Mouse (Mus musculus): ENCODE data around the gene Ifrd2.

The Ifrd2 gene

DNA sequence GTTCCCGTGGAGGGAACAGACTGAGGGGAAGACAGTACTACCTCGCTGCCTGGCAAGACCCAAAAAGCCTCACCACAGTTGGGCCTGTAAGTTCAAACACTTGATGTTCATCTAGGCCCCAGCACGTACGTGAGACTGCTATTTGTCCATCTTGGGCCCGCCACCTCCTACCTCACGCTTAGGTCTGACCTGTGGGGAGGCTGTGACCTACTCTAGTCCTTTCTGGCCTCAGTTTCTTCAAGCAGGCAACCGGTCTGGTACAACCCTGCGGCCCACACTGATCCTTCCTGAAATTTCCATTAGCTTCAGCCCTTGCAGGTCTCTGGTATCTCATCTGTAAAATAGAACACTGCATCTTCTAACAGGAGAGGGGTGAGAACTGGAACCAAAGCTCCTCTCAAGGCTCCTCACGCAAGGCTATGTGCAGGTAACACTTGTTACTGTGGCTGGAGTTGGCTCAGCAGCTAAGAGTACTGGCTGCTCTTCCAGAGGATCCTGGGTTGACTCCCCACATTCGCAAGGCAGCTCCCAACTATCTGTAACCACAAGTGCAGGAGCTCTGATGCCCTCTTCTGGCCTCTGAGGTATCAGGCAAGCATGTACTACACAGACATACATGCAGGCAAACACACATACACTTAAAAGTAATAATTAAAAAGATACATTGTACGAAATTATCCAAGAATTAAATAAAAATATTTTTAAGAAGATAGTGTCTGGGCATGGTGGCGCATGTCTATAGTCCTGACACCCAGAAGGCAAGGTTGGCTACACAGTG lies 38.1 kb downstream of the Ifrd2 start:
- no peak for DNase-seq

DNA sequence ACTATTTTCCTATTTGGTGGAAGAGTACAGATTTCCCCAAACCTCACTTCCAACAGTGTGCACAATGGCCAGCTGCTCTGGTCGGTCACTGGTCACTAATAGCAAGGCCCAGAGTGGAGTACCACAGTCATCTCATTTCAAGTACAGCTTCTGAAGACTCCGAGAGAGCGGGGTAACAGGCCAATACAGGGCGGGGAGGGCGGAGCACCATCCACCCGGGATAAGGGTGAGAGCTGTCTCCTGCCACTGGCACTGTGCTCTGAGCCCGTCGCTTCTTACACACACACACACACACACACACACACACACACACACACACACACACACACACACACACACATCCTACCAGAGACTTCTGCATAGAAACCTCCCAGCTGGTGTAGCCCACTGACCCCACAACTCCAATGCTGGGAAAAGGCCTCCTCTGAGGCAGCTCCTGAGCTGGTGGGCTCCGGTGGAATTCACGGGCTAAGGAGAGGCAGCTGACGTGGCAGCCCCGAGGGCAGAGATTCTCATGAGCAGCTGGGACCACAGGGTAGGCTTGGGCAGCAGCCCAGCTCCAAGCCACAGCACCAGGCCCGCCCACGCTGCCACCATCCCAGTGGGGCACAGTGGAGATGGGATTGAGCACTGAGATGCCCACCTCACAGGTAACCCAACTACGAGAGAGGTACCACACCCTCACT lies 38.9 kb downstream of the Ifrd2 start:
- no peak for DNase-seq

DNA sequence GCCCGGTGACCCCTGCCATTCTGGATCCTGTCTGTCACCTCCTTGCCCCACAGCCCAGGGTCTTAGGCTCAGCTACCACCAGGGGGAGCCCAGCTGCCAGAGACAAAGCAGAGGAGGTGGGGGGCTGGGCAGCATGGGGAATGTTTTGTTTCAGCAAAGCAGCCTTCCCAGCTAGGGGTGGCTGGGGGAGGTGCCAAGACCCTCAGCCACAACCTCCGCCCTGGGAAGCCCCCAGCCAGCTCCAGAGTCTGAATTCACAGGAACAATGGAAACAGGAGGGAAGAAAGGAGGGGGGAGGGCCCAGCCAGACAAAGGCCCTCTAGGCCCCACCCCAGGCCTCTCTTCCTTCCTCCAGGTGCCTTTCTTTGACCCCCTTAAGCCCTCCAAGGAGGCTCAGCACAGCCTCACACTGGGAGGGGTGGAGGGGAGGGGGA lies 39.4 kb downstream of the Ifrd2 start:
- DNase-seq, result peak; percentile 86 to 96

DNA sequence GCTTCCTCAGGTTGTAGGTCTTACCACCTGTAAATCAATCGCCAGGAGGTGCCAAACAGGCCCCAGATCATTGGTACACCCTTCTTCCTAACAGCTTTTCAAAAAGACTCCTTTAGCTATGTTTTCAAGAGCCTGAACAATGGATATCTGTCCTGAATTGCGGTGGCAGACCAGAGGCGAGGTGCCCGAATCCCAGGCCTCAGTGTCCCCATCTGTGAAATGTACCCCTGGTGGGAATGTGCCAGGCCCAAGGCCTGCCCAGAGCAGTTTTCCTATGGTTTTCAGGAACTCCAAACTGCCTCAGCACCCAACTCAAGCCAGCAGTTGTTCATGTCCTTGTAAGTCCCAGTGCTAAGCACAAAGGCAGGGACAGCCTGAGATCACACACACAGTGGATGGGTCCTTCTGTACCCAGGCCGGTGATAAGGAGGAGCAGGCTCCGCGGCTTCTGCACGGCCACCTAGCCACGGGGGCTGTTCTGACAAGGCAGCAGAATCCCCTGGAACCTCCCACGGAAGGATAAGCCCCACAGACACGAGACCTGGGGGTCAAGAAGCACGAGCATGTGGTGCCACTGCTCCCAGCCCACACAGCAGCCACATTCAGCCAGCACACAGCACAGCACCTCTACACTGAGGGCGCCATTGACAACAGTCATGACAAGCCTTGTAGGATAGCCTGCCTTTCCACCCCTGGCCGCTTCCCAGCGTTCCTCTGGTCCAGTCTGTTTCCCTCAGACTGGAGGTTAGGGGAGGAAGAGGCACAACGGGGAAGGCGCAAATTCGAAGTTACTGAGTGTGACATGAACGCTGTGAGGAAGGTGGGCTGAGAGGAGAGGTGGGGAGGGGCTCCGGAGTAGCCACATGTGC lies 40.2 kb downstream of the Ifrd2 start:
- no peak for DNase-seq

DNA sequence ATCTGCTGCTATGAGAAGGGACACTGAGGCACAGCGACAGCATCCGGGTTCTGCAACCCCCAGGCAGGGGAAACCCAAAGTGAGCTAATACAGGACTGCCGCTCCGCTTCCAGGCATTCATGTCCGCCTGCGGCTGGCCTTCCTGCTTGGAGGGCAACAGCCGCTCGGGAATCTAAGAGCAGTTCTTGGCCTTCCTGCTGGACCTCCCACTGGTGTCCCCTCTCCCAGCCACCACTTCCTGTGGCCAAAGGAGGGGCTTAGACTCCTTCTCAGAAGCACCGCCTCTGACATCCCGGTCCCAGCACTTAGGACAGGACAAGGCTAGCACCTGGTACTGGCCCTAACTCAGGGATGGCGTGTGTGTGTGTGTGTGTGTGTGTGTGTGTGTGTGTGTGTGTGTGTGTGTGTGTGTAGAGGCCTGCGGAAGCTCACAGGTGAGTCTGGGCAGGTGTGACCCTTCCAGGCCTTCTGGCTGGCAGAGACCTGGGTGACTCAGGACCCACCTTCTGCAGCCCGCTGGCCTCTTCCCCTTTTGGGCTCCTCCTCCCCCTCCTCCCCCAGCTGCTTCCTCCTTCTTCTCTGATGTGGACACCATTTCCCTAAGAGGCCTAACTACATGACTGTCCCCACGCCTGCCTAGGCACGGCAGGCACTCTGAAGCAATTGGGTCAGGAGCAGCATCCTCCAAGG lies 41.4 kb downstream of the Ifrd2 start:
- DNase-seq, result peak; percentile 75 to 80

DNA sequence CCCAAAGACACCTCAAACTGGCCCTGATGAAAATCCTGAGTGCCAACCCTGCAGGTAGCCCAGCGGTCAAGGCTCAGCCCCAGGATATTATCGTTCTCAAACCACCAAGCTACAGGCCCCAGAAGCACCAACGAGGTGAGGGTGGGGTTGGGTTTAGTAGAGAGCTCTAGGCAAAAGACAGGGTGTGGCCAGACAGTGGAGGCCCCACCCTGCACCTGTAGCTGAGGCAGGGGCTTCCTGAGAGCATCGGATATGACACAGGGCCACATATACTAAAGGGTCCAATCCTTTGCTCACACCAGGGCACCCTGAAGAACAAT lies 41.9 kb downstream of the Ifrd2 start:
- DNase-seq, result no peak

DNA sequence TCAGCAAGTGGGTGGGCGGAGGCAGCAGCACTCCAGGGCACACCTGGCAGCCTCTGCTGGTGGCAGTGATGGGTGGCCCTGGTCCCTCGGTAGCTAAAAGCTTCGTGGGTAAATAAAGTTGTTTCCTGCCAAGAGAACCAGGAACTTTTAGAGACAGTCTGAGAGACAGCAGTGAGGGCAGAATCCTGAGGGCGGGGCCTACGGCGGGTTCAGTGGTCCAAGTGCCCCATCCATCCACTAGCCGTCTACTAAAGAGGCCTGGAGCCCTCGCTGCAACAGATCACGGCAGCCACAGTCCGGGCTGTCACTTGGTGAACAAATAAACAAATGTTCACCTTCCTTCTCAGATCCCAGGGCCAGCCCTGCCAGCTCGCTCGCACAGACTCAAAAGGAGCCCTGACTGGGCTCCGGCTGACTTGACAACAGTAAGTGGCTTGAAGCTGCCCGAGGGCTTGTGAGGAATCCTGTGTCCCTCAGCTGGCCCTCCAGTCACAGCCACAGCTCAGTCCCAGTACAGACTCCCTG lies 42.5 kb downstream of the Ifrd2 start:
- no peak for DNase-seq

DNA sequence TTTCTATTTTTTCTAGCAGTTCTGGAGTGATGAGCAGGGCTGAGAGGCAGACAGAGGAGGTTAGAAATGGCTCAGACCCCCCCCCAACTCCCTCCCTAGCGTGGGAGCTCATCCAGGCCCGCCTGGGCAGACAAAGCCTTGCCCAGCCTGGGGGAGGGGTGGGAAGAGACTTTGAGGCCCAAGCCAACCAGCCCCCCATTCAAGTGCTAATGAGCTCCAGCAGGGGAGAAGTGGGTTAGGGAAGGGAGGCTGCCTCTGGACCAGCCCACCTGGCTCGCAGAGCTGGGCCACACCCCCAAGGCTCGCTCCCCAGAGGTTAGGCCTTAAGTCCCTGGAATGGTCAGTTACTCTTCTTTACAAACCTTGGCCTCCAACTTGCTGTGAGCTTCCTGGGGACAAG lies 43.1 kb downstream of the Ifrd2 start:
- no peak for DNase-seq

DNA sequence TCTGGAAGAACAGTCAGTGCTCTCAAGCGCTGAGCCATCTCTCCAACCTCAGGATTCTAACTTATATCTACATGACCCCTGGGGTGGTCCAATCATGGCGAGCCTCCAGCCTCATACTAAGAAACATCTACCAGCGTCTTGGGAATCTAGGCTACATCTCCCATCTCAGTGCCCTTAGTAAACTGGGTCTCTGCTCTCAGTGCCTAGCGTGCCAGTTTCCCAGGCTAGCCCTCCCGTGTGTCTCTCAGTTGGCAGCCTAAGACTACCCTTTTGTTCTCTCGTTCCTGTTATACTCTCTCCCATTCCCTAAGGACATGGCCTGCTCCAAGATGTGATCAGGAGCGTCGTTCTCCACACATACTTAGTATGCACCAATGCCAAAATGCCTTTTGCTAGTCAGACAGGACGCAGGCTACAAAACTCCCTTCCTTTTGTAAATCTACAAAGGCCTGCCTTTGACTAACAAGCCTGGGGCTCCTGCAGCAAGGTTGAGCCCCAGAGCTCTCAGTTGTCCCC lies 43.9 kb downstream of the Ifrd2 start:
- DNase-seq, result no peak

DNA sequence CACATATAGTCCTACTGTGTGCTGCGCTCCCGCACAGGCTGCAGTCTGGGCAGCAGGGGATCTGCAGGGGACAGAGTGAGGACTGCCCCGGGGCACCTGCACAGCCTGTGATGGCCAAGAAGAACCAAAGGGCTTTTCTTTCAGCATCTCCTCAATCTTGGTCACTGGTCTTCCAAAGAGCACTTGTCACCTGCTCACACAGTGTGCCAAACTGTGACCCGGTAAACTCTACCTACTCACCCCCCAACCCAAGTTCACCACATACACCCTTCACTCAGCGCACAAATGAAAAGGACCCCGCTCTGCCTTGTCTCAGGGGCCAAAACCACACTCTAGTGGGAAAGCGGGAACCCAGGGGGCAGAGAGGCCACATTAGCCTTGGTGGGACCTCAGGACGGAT lies 44.4 kb downstream of the Ifrd2 start:
- no peak for DNase-seq

DNA sequence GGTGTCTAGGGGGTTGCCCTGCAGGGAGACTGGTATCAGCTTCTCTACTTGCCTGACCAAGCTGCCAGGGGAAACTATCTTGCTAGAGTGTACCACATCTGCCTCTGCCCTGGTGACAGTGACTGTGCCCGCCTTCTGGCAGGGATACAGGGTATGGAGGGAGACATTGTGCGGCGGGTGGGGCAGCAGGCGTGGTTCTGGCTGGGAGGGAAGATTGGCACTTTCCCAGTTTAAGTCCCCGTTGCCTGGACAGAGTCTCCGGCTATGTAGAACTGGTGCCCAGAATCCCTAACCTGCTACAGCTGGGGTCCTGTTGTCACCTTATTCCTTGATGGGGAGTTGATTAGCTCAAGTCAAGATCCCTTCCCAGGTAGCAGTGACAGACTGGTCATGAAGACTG lies 45.0 kb downstream of the Ifrd2 start:
- peak in 1 of 2 experiments; percentile 61 for DNase-seq

DNA sequence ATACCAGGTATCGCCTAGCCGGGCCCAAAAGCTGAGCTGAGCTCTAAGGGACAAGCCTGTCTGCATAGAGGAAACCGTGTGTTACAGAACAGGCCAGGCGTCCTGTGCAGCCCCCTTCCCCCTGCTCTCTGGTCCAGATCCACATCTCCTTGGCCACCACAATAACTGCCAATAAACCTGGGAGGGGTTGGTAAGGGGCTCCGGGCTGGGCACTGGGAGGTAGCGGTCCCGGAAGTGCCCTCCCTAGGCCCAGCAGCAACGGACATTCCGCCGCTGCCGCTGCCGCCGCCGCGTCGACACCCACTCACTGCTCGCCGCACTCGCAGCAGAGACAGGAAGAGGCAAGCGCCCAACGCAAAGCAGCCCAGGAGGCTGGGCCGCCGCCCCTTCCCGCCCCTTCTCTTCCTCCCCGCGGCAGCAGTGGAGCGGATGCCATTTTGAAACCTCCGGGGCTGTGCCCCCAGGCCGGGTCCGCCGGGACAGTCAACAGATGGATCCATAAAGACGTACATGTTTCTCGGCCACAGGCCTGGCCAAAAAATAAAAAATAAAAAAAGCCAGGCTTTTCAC lies 45.7 kb downstream of the Ifrd2 start:
- peak; percentile 84 to 87 for DNase-seq

DNA sequence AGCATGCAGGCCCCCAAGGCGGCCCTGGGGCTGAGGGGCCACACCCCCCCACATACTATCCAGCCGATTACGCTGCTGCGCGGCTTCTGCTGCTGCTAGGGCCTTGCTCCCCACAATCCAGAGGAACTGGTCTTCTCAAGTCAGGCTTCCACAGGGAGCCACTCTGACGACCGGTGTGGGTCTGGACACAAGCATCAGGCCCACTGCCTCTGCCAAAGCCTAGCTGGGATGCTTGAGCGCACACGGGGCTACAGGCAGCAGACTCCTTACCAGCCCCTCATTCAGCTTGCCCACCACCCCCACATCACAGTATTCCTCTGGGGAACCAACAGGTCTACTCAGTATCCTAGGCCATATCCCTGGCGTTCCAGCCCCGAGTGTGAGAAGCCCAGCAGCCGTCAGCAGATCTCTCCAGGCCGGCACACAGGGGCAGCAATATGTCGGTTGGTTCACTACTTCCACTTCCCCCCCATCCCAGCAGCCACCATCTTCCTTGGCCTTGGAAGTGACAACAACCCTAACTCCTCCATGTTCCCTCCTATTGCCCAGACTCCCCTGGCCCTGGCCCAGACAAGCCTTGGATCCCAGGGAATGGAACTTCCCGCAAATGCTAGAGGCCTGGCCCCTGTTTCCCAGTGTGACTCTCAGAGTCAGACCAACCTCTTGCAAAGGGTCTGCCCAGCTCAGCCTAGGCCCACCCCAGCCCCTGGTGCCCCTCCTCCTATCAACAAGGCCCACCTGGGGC lies 46.4 kb downstream of the Ifrd2 start:
- peak in 1 of 2 experiments; percentile 58 for DNase-seq

DNA sequence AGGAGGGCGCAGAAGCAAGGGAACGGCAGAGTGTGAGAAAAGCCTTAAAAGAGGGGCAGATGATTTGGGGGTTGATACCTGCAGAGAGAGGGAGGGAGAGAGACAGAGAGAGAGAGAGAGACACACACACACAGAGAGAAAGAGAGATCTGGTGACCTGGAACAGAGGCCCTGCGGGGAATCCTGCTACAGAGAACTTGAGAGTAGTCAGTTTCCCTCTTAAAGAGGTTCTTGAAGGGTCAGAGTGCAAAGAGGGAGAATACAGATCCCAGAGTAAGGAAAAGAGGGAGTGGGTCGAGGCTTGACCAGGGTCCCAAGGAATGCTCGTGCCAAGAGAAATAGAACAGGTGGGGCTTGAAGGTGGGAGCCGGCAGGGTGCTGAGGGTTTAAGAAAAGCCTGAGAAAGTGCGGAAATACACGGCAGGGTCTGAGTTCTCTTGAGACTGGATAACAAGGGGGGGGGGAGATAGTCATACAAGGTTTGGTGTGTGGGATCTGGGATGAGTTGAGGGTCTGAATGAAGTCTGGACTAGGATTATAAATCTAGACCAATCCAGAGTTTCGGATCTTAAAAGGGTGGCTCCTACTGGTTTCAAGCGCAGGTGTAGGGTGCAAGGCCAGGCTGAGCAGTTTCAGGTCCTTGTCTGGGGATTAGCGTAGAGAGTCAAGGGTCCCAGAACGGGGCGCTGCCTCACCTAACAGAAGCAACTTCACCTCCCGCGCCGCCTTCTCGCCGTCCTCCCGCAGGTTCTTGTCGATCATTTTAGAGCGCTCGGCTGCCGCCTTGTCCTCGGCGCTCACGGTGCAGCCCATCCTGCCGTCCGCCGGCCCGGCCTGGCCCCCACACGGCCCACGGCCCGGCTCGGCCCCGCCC lies 47.2 kb downstream of the Ifrd2 start:
- DNase-seq, result no peak

DNA sequence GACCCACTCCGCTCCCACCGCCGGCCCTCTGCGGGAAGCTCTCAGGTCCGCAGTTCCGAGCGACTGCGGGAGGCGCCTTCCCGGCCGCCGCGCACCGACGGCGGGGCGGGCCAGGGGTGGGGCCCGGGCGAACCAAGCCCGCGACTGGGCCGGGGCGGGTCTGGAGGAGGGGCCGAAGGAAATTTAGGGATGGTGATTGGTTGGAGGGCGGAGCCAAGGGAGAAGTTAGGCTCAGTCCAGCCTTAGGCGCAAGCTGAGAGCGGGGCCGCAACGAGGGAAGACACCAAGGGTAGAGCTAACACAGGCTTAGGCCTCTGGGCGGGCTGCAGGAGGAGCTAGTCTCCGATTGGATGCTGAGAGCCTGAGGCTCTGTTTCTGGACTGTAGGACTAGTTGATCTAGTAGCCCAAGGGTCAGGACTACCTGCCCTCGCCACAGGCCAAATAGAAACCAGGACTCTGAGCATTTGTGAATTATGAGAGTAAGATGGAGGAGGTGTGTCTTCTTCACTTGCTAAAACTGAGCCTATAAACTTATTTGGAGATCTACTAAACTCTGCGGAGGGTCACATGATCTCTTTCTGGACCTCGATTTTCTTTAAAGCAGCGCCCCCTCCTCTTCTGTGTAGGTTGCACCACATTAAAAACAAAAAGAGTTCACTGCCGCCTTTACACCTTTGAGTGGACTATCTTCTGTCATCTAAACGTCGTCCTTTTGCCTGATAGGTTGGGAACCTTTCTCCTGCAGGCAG lies 48.0 kb downstream of the Ifrd2 start, which contains the start of gene Gnai2:
TSS of gene Gnai2 (minus strand) at position 89 of the 750 bp plus-strand sequence.
- DNase-seq, result peak; percentile 97 to 98

DNA sequence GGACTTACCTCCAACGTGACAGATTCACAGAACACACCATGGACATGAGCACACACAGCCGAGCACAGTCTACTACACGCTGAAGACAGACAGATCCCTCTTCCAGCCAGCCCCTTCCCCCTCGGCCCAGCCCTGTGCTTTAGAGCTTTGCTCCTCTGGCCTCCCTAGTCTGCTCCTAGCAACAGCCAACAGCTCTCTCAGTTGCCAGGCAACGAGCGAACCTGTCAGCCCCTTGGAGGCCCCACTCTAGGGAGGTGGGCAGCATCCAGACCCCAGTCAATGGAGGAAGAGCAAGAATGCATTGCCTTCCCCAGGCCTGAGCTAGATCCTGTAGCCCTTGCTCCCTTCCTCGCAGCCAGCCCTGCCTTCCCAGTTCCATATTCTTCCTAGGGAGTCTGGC lies 49.6 kb downstream of the Ifrd2 start:
- no peak for DNase-seq

DNA sequence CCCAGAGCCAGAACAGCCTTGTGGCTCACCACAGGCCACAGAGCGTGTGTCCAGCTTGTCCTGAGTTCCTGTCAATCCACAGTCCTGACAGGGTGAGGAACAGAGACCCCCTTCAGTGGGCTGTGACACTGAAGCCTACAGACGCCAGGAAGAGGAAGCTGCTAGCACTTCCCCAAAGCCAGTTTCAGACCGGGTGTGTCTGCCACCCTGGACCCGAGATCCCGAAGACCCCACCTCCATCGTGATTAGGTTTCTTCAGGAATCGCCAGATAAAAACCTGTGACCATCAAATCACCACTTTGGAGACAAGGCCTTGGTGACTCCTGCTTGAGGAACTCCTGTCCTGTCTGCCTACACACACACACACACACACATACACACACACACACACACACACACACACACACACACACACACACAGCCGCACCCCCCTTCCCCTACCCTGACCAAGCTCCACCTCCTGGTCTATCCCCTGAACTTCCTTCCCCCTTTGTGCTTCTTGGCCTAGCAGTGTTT lies 52.9 kb downstream of the Ifrd2 start:
- DNase-seq, result peak; percentile 32 to 41

DNA sequence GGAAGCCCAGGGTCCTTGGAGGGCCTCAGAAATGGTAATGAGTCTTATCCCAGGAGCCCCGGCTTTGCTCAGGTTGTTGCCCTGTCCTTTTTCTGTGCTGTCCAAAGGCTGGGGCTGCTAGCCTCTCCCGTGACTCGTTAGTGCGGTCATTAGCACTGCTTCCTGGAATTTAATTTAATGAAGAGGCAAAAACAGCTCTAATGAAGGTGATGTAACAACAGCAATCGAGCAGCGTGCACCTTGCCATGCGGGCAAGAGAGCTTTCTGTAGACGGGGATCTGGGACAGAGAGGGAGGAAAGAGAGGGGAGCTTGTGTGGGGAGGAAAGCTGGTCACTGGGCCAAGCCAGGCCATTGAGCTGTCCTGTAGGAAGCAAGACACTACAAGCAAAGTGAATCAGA lies 54.2 kb downstream of the Ifrd2 start:
- DNase-seq, result peak in 1 of 2 experiments; percentile 45
